In the genomic region with DNA sequence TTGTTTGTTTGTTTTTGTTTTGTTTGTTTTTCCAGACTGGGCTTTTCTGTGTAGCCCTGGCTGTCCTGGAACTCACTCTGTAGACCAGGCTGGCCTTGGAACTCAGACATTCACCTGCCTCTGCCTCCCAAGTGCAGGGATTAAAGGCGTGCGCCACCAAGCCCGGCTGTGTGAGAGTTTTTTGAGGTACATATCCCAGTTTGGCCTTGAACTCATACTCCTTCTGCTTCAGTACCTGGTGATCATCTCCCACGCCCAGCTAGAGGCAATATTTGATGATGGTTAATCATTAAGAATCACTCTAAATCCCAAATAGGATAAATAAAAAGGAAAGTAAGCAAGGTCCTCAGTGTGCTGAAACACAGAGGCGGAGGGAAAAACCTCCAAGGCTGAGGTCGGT, we compare ENCODE assay signal across 13 mouse cellular contexts.
"Had no signal": no experiment of that assay in that cellular context is flagged by ENCODE, and none has a peak within 500 bp of the region (broad histone marks: within the 10 kb centered on the region; RNA-seq: fewer than 3 reads in every experiment).

No protein-coding gene starts in this region.

- H3K4me3 ChIP-seq: limb, embryonic 12.5 days; midbrain, embryonic 13.5 days; myocyte; neural tube, embryonic 15.5 days had no signal

- ATAC-seq: midbrain, embryonic 13.5 days had no signal

- H3K4me2 ChIP-seq: limb, embryonic 12.5 days; midbrain, embryonic 13.5 days; neural tube, embryonic 15.5 days had no signal

- H3K9ac ChIP-seq: limb, embryonic 12.5 days; liver, embryonic 14.5 days; midbrain, embryonic 13.5 days; neural tube, embryonic 15.5 days had no signal

- H3K36me3 ChIP-seq: limb, embryonic 12.5 days; midbrain, embryonic 13.5 days; neural tube, embryonic 15.5 days had no signal

- H3K4me1 ChIP-seq: limb, embryonic 12.5 days; midbrain, embryonic 13.5 days; neural tube, embryonic 15.5 days had no signal

- H3K9me3 ChIP-seq: limb, embryonic 12.5 days; midbrain, embryonic 13.5 days; neural tube, embryonic 15.5 days had no signal

- H3K27me3 ChIP-seq: limb, embryonic 12.5 days; midbrain, embryonic 13.5 days; neural tube, embryonic 15.5 days had no signal

- H3K27ac ChIP-seq: limb, embryonic 12.5 days; liver, embryonic 14.5 days; midbrain, embryonic 13.5 days; neural tube, embryonic 15.5 days had no signal

- DNase-seq: kidney, adult 8-10 months; kidney, postnatal 36 days; layer of hippocampus, adult 9-11 months; layer of hippocampus, postnatal 36 days; right cerebral cortex, adult 18-20 months; right cerebral cortex, postnatal 25 days; spleen, adult 18-20 months; thymus, postnatal 4 days had no signal
